Mouse (Mus musculus) frontal cortex, postnatal 36 days (tissue): ENCODE results near the gene Gm10037.
"Not testable (repeated sequence)": the region's sequence is repeated elsewhere in the genome, so short reads cannot be mapped to it uniquely, and the experiment has no call there.

ENCODE experiments used
- DNase-seq, 2 experiments: peaks; one replicate each; pipeline ENCODE4 v3.0.0; 2022; ENCODE audit warnings: low spot score in 2 of 2

Gm10037 gene

GRCm38 (mm10) chr13:67830911-67831336 lies at the start of gene Gm10037:
Gene Gm10037 (plus strand): TSS chr13:67831106.
- DNase-seq = peak; percentile 73 to 84

- no peak for DNase-seq
Measured at GRCm38 (mm10) chr13:67791921-67792455, 38.9 kb upstream of the Gm10037 start.

GRCm38 (mm10) chr13:67798618-67799017 lies 32.3 kb upstream of the Gm10037 start:
- DNase-seq = no peak

GRCm38 (mm10) chr13:67799151-67799550 lies 31.8 kb upstream of the Gm10037 start:
- DNase-seq = not testable (repeated sequence)

GRCm38 (mm10) chr13:67811651-67812210 lies 19.2 kb upstream of the Gm10037 start:
- DNase-seq = no peak

GRCm38 (mm10) chr13:67812961-67813709 lies 17.8 kb upstream of the Gm10037 start:
- no peak for DNase-seq

- peak; percentile 77 to 78 for DNase-seq
Measured at GRCm38 (mm10) chr13:67813710-67814660, 16.9 kb upstream of the Gm10037 start, which contains the start of gene Zfp273. Gene Zfp273 (plus strand): TSS chr13:67813740.

- DNase-seq = no peak
Measured at GRCm38 (mm10) chr13:67818636-67819035, 12.3 kb upstream of the Gm10037 start.

- DNase-seq = not testable (repeated sequence)
Measured at GRCm38 (mm10) chr13:67833137-67833536, 2.2 kb downstream of the Gm10037 start.

- DNase-seq = no peak
Measured at GRCm38 (mm10) chr13:67843775-67844118, 12.8 kb downstream of the Gm10037 start.

GRCm38 (mm10) chr13:67844119-67844852 lies 13.4 kb downstream of the Gm10037 start:
- DNase-seq = peak; percentile 42 to 54

- DNase-seq = peak; percentile 14 to 20
Measured at GRCm38 (mm10) chr13:67844853-67845194, 13.9 kb downstream of the Gm10037 start.

GRCm38 (mm10) chr13:67850361-67850760 lies 19.5 kb downstream of the Gm10037 start:
- DNase-seq = no peak

- DNase-seq = no peak
Measured at GRCm38 (mm10) chr13:67853130-67853529, 22.2 kb downstream of the Gm10037 start.

GRCm38 (mm10) chr13:67853983-67854382 lies 23.1 kb downstream of the Gm10037 start:
- no peak for DNase-seq

- no peak for DNase-seq
Measured at GRCm38 (mm10) chr13:67857317-67857716, 26.4 kb downstream of the Gm10037 start.

- DNase-seq = no peak
Measured at GRCm38 (mm10) chr13:67862508-67862907, 31.6 kb downstream of the Gm10037 start.

GRCm38 (mm10) chr13:67863026-67863425 lies 32.1 kb downstream of the Gm10037 start, which contains the start of gene BC048507:
Gene BC048507 (plus strand): TSS chr13:67863326.
- no peak for DNase-seq

GRCm38 (mm10) chr13:67864764-67865350 lies 34.0 kb downstream of the Gm10037 start:
- DNase-seq = no peak

GRCm38 (mm10) chr13:67867899-67868298 lies 37.0 kb downstream of the Gm10037 start:
- DNase-seq = no peak
